Mouse (Mus musculus) cerebellum, adult 2 months (tissue): ENCODE measurements around the gene Zfhx3.

Source experiments
- CTCF ChIP-seq: fragments of 200-500 bp; IDR thresholded peaks from 2 replicates; pipeline ENCODE4 v1.5.1; 2011; ENCODE audit warnings: low read depth, mild to moderate bottlenecking, control low read depth, low read length, moderate library complexity, borderline replicate concordance; ENCODE audit not compliant: insufficient read depth
- POLR2A ChIP-seq: fragments of 200-500 bp; IDR thresholded peaks from 2 replicates; pipeline ENCODE4 v1.6.1; 2011; ENCODE audit warnings: low read length, control low read depth, borderline replicate concordance; ENCODE audit not compliant: insufficient read depth

GRCm38 (mm10) chr8:108711490-108711793 is 769.0 kb downstream of the Zfhx3 start:
- TF ChIP-seq POLR2A (no peak), CTCF (no peak)
